Mouse (Mus musculus): ENCODE data around the gene Defb45. TPM values are rescaled to one million over a fixed set of nuclear protein-coding genes. Genes with fewer than 3 reads are reported as not detected.

The Defb45 gene
- polyA plus RNA-seq, 1 experiment from 2014 or later, result not detected

GRCm38 (mm10) chr2:152625256-152625655 lies 26.1 kb upstream of the Defb45 start:
- no peak overlapping the region for H3K4me3 ChIP-seq
- no peaks in the 10 kb centered on the region for H3K9me3 ChIP-seq
- no peak for DNase-seq (ENCODE audit: low spot score)
- H3K27me3 ChIP-seq (replicated peaks; ENCODE audit: low read depth, poor library complexity, severe bottlenecking), result peaks cover 68% of the 10 kb centered on the region
- H3K27ac ChIP-seq (replicated peaks), result no peak overlapping the region
- 18% methylated on average over 1 of the region's 1 CpGs for WGBS
- H3K36me3 ChIP-seq (replicated peaks), result no peaks in the 10 kb centered on the region
- peaks cover 20% of the 10 kb centered on the region for H3K4me1 ChIP-seq

DNA sequence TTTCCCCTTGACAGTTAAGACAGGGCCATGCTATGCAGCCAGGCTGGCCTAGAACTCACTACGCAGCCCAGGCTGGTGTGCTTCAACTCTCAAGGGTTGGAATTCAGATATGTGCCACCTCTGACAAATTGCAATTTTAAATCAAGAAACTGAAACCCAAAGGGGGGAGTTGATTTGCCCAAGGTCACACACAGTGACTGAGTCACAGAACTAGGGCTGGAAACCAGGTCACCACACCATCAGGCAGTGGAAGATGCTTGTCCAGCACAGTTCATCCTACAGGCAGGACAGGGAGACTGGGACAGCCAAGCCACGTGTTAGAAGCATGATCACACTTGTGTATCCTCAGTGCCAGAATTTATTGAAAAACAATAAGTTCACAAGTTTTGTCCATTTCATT lies 25.4 kb upstream of the Defb45 start:
- H3K4me1 ChIP-seq, result peaks cover 20% of the 10 kb centered on the region
- 89% methylated on average over 2 of the region's 2 CpGs for WGBS
- peaks cover 61% of the 10 kb centered on the region for H3K27me3 ChIP-seq (replicated peaks; ENCODE audit: low read depth, poor library complexity, severe bottlenecking)
- no peak for DNase-seq (ENCODE audit: low spot score)
- no peak overlapping the region for H3K4me3 ChIP-seq
- H3K9me3 ChIP-seq, result no peaks in the 10 kb centered on the region
- H3K36me3 ChIP-seq (replicated peaks), result no peaks in the 10 kb centered on the region
- H3K27ac ChIP-seq (replicated peaks), result no peak overlapping the region

- no peak for DNase-seq (ENCODE audit: low spot score)
- 76% methylated on average over 7 of the region's 7 CpGs for WGBS
- Histone ChIP-seq H3K27me3 (replicated peaks; ENCODE audit: low read depth, poor library complexity, severe bottlenecking) (peaks cover 45% of the 10 kb centered on the region), H3K4me1 (peaks cover 16% of the 10 kb centered on the region), H3K4me3 (no peak within 1 kb of the TSS), H3K9me3 (no peaks in the 10 kb centered on the region), H3K36me3 (replicated peaks) (no peaks in the 10 kb centered on the region), H3K27ac (replicated peaks) (no peak within 1 kb of the TSS)
Observed at GRCm38 (mm10) chr2:152622953-152623352, 23.8 kb upstream of the Defb45 start, which contains the start of gene Defb25. Gene Defb25 (minus strand): TSS chr2:152623053.

DNA sequence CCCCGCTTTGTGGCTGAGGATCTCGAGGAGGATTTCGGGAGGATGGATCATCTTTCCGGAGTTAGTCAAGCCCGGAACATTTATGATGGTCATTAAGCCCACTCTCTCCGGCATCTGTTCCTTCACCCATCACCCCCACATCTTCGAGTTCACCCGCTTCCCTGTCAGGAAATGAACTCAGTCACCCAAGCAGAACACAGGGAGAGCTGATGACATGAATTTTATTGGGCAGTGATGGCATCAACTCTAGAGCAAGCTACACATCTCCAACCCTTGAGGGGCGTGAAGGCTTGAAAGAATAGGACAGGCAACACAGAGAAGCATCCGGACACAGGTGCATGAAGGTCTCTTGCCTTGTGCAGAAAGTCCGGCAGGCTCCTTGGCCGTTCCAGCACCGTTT lies 23.0 kb upstream of the Defb45 start:
- DNase-seq (ENCODE audit: low spot score), result no peak
- H3K4me3 ChIP-seq, result no peak overlapping the region
- H3K27me3 ChIP-seq (replicated peaks; ENCODE audit: low read depth, poor library complexity, severe bottlenecking), result peaks cover 37% of the 10 kb centered on the region
- peaks cover 8% of the 10 kb centered on the region for H3K4me1 ChIP-seq
- WGBS, result 87% methylated on average over 13 of the region's 13 CpGs
- no peaks in the 10 kb centered on the region for H3K36me3 ChIP-seq (replicated peaks)
- no peak overlapping the region for H3K27ac ChIP-seq (replicated peaks)
- no peaks in the 10 kb centered on the region for H3K9me3 ChIP-seq

GRCm38 (mm10) chr2:152620367-152621134 lies 21.4 kb upstream of the Defb45 start:
- no peaks in the 10 kb centered on the region for H3K9me3 ChIP-seq
- WGBS, result 68% methylated on average over 9 of the region's 9 CpGs
- no peaks in the 10 kb centered on the region for H3K4me1 ChIP-seq
- H3K27ac ChIP-seq (replicated peaks), result no peak overlapping the region
- H3K4me3 ChIP-seq, result no peak overlapping the region
- H3K36me3 ChIP-seq (replicated peaks), result no peaks in the 10 kb centered on the region
- H3K27me3 ChIP-seq (replicated peaks; ENCODE audit: low read depth, poor library complexity, severe bottlenecking), result peaks cover 21% of the 10 kb centered on the region
- DNase-seq (ENCODE audit: low spot score), result no peak

DNA sequence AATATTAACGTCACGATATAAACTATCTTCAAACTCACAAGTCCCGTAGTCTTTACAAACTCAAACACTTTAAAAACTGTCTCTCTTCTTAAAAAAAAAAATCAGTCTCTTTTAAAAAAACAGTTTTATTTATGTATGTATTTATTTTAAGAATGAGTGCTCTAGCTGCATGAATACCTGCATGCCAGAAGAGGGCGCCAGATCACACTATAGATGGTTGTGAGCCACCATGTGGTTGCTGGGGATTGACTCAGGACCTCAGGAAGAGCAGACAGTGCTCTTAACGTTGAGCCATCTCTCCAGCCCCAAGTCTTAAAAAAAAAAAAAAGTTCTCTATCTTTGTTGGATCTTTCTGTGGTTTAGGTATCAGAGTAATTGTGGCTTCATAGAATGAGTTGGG lies 18.2 kb upstream of the Defb45 start:
- DNase-seq (ENCODE audit: low spot score), result no peak
- Histone ChIP-seq H3K4me1 (peaks cover 2% of the 10 kb centered on the region), H3K36me3 (replicated peaks) (no peaks in the 10 kb centered on the region), H3K9me3 (no peaks in the 10 kb centered on the region), H3K27me3 (replicated peaks; ENCODE audit: low read depth, poor library complexity, severe bottlenecking) (no peaks in the 10 kb centered on the region), H3K4me3 (no peak overlapping the region), H3K27ac (replicated peaks) (no peak overlapping the region)
- WGBS, result 57% methylated on average over 5 of the region's 5 CpGs

DNA sequence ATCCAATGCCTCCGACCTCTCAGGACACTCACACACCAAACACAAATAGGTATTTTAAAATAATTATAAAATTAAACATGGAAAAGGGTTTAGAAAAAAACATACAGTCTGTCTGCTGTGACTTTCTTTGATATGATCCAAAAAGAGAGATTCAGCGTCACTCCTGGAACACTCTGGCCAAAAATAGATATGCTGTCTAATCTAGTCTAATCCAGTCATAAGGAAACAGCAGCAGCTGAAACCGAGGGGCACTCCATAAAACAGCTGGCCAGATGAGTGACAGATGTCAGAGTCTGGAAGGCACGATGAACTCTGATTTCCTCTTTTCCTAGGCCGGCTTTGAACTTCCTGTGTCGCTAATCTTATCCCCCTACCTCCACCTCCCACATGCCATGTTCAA lies 17.3 kb upstream of the Defb45 start:
- Histone ChIP-seq H3K4me1 (peaks cover 10% of the 10 kb centered on the region), H3K9me3 (no peaks in the 10 kb centered on the region), H3K27ac (replicated peaks) (no peak overlapping the region), H3K36me3 (replicated peaks) (no peaks in the 10 kb centered on the region), H3K4me3 (no peak overlapping the region), H3K27me3 (replicated peaks; ENCODE audit: low read depth, poor library complexity, severe bottlenecking) (no peaks in the 10 kb centered on the region)
- DNase-seq (ENCODE audit: low spot score), result no peak
- WGBS, result 80% methylated on average over 6 of the region's 6 CpGs

DNA sequence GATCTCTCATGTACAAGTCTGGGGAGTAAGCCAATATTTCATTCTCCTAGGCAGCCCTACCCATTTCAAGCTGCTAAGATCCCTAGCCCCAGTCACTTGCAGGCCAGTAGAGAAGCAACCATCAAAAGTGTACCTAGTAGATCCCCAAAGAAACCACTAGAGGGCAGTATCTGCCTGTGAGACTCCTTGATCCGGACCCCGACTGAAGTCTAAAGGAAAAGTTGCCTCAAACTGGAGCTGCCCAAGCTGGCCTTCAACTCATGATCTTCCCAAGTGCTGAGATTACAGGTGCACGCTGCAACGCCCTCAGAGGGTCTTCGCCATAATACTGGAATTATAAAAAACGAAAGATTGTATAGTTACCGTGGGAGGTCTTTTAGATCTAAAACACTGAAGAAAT lies 16.4 kb upstream of the Defb45 start:
- Histone ChIP-seq H3K4me1 (peaks cover 10% of the 10 kb centered on the region), H3K27ac (replicated peaks) (no peak overlapping the region), H3K4me3 (no peak overlapping the region), H3K9me3 (no peaks in the 10 kb centered on the region), H3K27me3 (replicated peaks; ENCODE audit: low read depth, poor library complexity, severe bottlenecking) (no peaks in the 10 kb centered on the region), H3K36me3 (replicated peaks) (no peaks in the 10 kb centered on the region)
- peak; percentile 65 for DNase-seq (ENCODE audit: low spot score)
- WGBS, result 12% methylated on average over 7 of the region's 7 CpGs

DNA sequence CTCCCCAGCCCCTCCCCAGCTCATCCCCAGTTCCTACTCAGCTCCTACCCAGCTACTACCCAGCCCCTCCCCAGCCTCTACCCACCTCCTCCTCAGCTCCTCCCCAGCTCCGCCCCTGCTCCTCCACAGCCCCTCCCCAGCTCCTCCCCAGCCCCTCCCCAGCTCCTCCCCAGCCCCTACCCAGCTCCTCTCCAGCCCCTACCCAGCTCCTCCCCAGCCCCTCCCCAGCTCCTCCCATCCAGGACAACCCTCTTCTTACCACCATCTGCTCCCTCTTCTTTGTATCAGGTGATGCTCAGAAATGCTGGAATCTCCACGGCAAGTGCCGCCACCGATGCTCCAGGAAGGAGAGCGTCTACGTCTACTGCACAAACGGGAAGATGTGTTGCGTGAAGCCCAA lies 13.0 kb upstream of the Defb45 start:
- Histone ChIP-seq H3K27me3 (replicated peaks; ENCODE audit: low read depth, poor library complexity, severe bottlenecking) (no peaks in the 10 kb centered on the region), H3K9me3 (no peaks in the 10 kb centered on the region), H3K27ac (replicated peaks) (peak overlapping the region; percentile 14; the same call in 1 of the 2 replicates), H3K4me1 (peaks cover 10% of the 10 kb centered on the region), H3K4me3 (peak overlapping the region; percentile 11; the same call in 1 of the 2 replicates), H3K36me3 (replicated peaks) (no peaks in the 10 kb centered on the region)
- WGBS, result 34% methylated on average over 8 of the region's 8 CpGs
- peak; percentile 63 for DNase-seq (ENCODE audit: low spot score)

DNA sequence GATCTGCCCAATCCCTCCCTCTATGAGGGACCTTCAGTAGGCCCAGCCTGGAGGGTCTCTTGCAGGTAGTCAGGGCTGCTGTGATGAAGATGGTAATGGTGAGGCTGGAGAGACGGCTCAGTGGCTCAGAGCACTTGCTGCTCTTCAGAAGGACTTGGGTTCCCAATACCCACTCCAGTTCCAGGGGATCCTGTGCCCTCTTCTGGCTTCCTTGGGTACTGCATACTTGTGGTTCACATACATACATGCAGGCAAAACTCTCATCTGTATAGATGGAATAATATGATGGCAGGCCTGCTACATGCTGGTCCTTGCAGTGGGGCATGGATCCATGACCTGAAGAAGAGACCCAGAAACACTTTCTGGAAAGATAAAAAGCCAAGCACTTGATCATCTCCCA lies 9.5 kb upstream of the Defb45 start:
- H3K27me3 ChIP-seq (replicated peaks; ENCODE audit: low read depth, poor library complexity, severe bottlenecking), result no peaks in the 10 kb centered on the region
- DNase-seq (ENCODE audit: low spot score), result no peak
- 85% methylated on average over 1 of the region's 1 CpGs for WGBS
- peaks cover 10% of the 10 kb centered on the region for H3K4me1 ChIP-seq
- no peak overlapping the region for H3K4me3 ChIP-seq
- no peaks in the 10 kb centered on the region for H3K9me3 ChIP-seq
- no peak overlapping the region for H3K27ac ChIP-seq (replicated peaks)
- no peaks in the 10 kb centered on the region for H3K36me3 ChIP-seq (replicated peaks)

DNA sequence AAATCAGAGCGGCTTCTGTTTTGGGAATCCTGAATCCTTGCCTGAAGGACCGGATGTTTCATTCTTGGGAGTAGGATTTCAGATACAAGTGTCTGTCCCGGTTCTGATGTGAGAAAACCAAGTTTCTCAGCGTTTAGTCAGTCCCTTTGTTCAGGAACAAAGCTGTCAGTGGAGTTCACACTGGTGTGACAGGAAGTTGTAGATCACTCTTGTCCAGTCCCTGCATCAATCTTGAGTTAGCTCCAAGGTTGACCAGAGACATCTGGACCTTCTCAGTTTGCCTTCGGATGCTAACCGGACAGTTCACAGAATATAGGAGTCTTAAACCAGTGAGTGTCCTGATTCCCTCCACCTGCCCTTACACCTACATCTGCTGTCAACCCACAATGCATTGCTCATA lies 8.5 kb upstream of the Defb45 start:
- Histone ChIP-seq H3K36me3 (replicated peaks) (no peaks in the 10 kb centered on the region), H3K4me3 (no peak overlapping the region), H3K27me3 (replicated peaks; ENCODE audit: low read depth, poor library complexity, severe bottlenecking) (no peaks in the 10 kb centered on the region), H3K27ac (replicated peaks) (no peak overlapping the region), H3K9me3 (no peaks in the 10 kb centered on the region), H3K4me1 (peaks cover 10% of the 10 kb centered on the region)
- 67% methylated on average over 6 of the region's 6 CpGs for WGBS
- no peak for DNase-seq (ENCODE audit: low spot score)

- no peak within 1 kb of the TSS for H3K27ac ChIP-seq (replicated peaks)
- no peaks in the 10 kb centered on the region for H3K27me3 ChIP-seq (replicated peaks; ENCODE audit: low read depth, poor library complexity, severe bottlenecking)
- no peaks in the 10 kb centered on the region for H3K4me1 ChIP-seq
- no peak within 1 kb of the TSS for H3K4me3 ChIP-seq
- DNase-seq (ENCODE audit: low spot score), result peak; percentile 41
- WGBS, result 86% methylated on average over 15 of the region's 15 CpGs
- H3K9me3 ChIP-seq, result no peaks in the 10 kb centered on the region
- H3K36me3 ChIP-seq (replicated peaks), result no peaks in the 10 kb centered on the region
Observed at GRCm38 (mm10) chr2:152604057-152604456, 4.9 kb upstream of the Defb45 start, which contains the start of gene Defb36. Gene Defb36 (plus strand): TSS chr2:152604327.

- no peaks in the 10 kb centered on the region for H3K27me3 ChIP-seq (replicated peaks; ENCODE audit: low read depth, poor library complexity, severe bottlenecking)
- no peak overlapping the region for H3K4me3 ChIP-seq
- WGBS, result 71% methylated on average over 4 of the region's 4 CpGs
- H3K4me1 ChIP-seq, result no peaks in the 10 kb centered on the region
- no peak for DNase-seq (ENCODE audit: low spot score)
- H3K27ac ChIP-seq (replicated peaks), result no peak overlapping the region
- H3K9me3 ChIP-seq, result no peaks in the 10 kb centered on the region
- H3K36me3 ChIP-seq (replicated peaks), result no peaks in the 10 kb centered on the region
Observed at GRCm38 (mm10) chr2:152601275-152601960, 2.2 kb upstream of the Defb45 start.

Data from embryonic facial prominence, embryonic 10.5 days (tissue).